Mouse (Mus musculus): Measurements from ENCODE around the gene Nrxn2. TPM values are rescaled to one million over a fixed set of nuclear protein-coding genes. Genes with fewer than 3 reads are reported as not detected.

Nrxn2 gene
- polyA plus RNA-seq, 1 experiment from 2014 or later: 0.52 TPM

GRCm38 (mm10) chr19:6418984-6419692, 607 bp downstream of the Nrxn2 start:
- H3K4me3 ChIP-seq: peak overlapping the region; percentile 49

GRCm38 (mm10) chr19:6419805-6420310, 1.3 kb downstream of the Nrxn2 start:
- no peak overlapping the region for H3K4me3 ChIP-seq
- no peaks in the 10 kb centered on the region for H3K36me3 ChIP-seq
- no peak overlapping the region for H3K9ac ChIP-seq
- no peak overlapping the region for H3K27ac ChIP-seq (ENCODE audit: poor library complexity, severe bottlenecking)
- H3K4me1 ChIP-seq (replicated peaks): peaks cover 35% of the 10 kb centered on the region
- no peak for ATAC-seq (ENCODE audit: insufficient number of reproducible peaks, low FRiP score)
- H3K9me3 ChIP-seq (replicated peaks): no peaks in the 10 kb centered on the region
- peaks cover 83% of the 10 kb centered on the region for H3K27me3 ChIP-seq (replicated peaks)
- H3K4me2 ChIP-seq: no peak overlapping the region
- 52% methylated on average over 9 of the region's 9 CpGs for WGBS

More at GRCm38 (mm10) chr19:6418984-6419692, 607 bp downstream of the Nrxn2 start:
- H3K36me3 ChIP-seq: no peaks in the 10 kb centered on the region
- no peak overlapping the region for H3K9ac ChIP-seq
- peaks cover 36% of the 10 kb centered on the region for H3K4me1 ChIP-seq (replicated peaks)
- H3K27ac ChIP-seq (ENCODE audit: poor library complexity, severe bottlenecking): no peak overlapping the region
- H3K4me2 ChIP-seq: peak overlapping the region; percentile 83
- WGBS: 13% methylated on average over 21 of the region's 23 CpGs
- no peaks in the 10 kb centered on the region for H3K9me3 ChIP-seq (replicated peaks)
- H3K27me3 ChIP-seq (replicated peaks): peaks cover 80% of the 10 kb centered on the region
- no peak for ATAC-seq (ENCODE audit: insufficient number of reproducible peaks, low FRiP score)

GRCm38 (mm10) chr19:6420481-6421210, 2.1 kb downstream of the Nrxn2 start:
- H3K9ac ChIP-seq: no peak overlapping the region
- H3K4me1 ChIP-seq (replicated peaks): peaks cover 27% of the 10 kb centered on the region
- no peak for ATAC-seq (ENCODE audit: insufficient number of reproducible peaks, low FRiP score)
- H3K27ac ChIP-seq (ENCODE audit: poor library complexity, severe bottlenecking): no peak overlapping the region
- no peak overlapping the region for H3K4me3 ChIP-seq
- peaks cover 91% of the 10 kb centered on the region for H3K27me3 ChIP-seq (replicated peaks)
- no peaks in the 10 kb centered on the region for H3K36me3 ChIP-seq
- 54% methylated on average over 19 of the region's 19 CpGs for WGBS
- H3K4me2 ChIP-seq: no peak overlapping the region
- H3K9me3 ChIP-seq (replicated peaks): no peaks in the 10 kb centered on the region

- Histone ChIP-seq H3K36me3 (no peaks in the 10 kb centered on the region), H3K4me1 (replicated peaks) (peaks cover 22% of the 10 kb centered on the region), H3K27ac (ENCODE audit: poor library complexity, severe bottlenecking) (no peak overlapping the region), H3K4me2 (no peak overlapping the region), H3K27me3 (replicated peaks) (peaks cover 96% of the 10 kb centered on the region), H3K9ac (no peak overlapping the region), H3K4me3 (no peak overlapping the region), H3K9me3 (replicated peaks) (no peaks in the 10 kb centered on the region)
- no peak for ATAC-seq (ENCODE audit: insufficient number of reproducible peaks, low FRiP score)
- 64% methylated on average over 9 of the region's 9 CpGs for WGBS
Observed at GRCm38 (mm10) chr19:6421211-6421590, 2.7 kb downstream of the Nrxn2 start.

GRCm38 (mm10) chr19:6422014-6422413, 3.5 kb downstream of the Nrxn2 start:
- 69% methylated on average over 7 of the region's 7 CpGs for WGBS
- Histone ChIP-seq H3K36me3 (no peaks in the 10 kb centered on the region), H3K4me1 (replicated peaks) (peaks cover 14% of the 10 kb centered on the region), H3K27me3 (replicated peaks) (peaks cover 97% of the 10 kb centered on the region), H3K4me2 (no peak overlapping the region), H3K9me3 (replicated peaks) (no peaks in the 10 kb centered on the region), H3K27ac (ENCODE audit: poor library complexity, severe bottlenecking) (no peak overlapping the region), H3K4me3 (no peak overlapping the region), H3K9ac (no peak overlapping the region)
- no peak for ATAC-seq (ENCODE audit: insufficient number of reproducible peaks, low FRiP score)

GRCm38 (mm10) chr19:6423241-6423640, 4.7 kb downstream of the Nrxn2 start:
- no peak overlapping the region for H3K27ac ChIP-seq (ENCODE audit: poor library complexity, severe bottlenecking)
- H3K9ac ChIP-seq: no peak overlapping the region
- H3K9me3 ChIP-seq (replicated peaks): no peaks in the 10 kb centered on the region
- ATAC-seq (ENCODE audit: insufficient number of reproducible peaks, low FRiP score): no peak
- H3K4me1 ChIP-seq (replicated peaks): peaks cover 15% of the 10 kb centered on the region
- H3K4me2 ChIP-seq: no peak overlapping the region
- no peak overlapping the region for H3K4me3 ChIP-seq
- no peaks in the 10 kb centered on the region for H3K36me3 ChIP-seq
- 76% methylated on average over 16 of the region's 16 CpGs for WGBS
- peaks cover 97% of the 10 kb centered on the region for H3K27me3 ChIP-seq (replicated peaks)

- no peak overlapping the region for H3K4me2 ChIP-seq
- WGBS: 60% methylated on average over 8 of the region's 8 CpGs
- H3K9ac ChIP-seq: no peak overlapping the region
- H3K4me3 ChIP-seq: no peak overlapping the region
- H3K27ac ChIP-seq (ENCODE audit: poor library complexity, severe bottlenecking): no peak overlapping the region
- H3K36me3 ChIP-seq: no peaks in the 10 kb centered on the region
- peaks cover 97% of the 10 kb centered on the region for H3K27me3 ChIP-seq (replicated peaks)
- no peaks in the 10 kb centered on the region for H3K9me3 ChIP-seq (replicated peaks)
- no peak for ATAC-seq (ENCODE audit: insufficient number of reproducible peaks, low FRiP score)
- H3K4me1 ChIP-seq (replicated peaks): peaks cover 17% of the 10 kb centered on the region
Observed at GRCm38 (mm10) chr19:6424137-6424881, 5.8 kb downstream of the Nrxn2 start.

- peaks cover 17% of the 10 kb centered on the region for H3K4me1 ChIP-seq (replicated peaks)
- H3K36me3 ChIP-seq: no peaks in the 10 kb centered on the region
- no peak overlapping the region for H3K4me2 ChIP-seq
- no peak overlapping the region for H3K4me3 ChIP-seq
- H3K27me3 ChIP-seq (replicated peaks): peaks cover 97% of the 10 kb centered on the region
- H3K9me3 ChIP-seq (replicated peaks): no peaks in the 10 kb centered on the region
- no peak overlapping the region for H3K9ac ChIP-seq
- ATAC-seq (ENCODE audit: insufficient number of reproducible peaks, low FRiP score): no peak
- 50% methylated on average over 5 of the region's 5 CpGs for WGBS
- no peak overlapping the region for H3K27ac ChIP-seq (ENCODE audit: poor library complexity, severe bottlenecking)
Observed at GRCm38 (mm10) chr19:6425595-6425994, 7.1 kb downstream of the Nrxn2 start.

GRCm38 (mm10) chr19:6426703-6427500, 8.4 kb downstream of the Nrxn2 start:
- ATAC-seq (ENCODE audit: insufficient number of reproducible peaks, low FRiP score): no peak
- H3K27me3 ChIP-seq (replicated peaks): peaks cover 95% of the 10 kb centered on the region
- no peak overlapping the region for H3K9ac ChIP-seq
- no peaks in the 10 kb centered on the region for H3K9me3 ChIP-seq (replicated peaks)
- no peak overlapping the region for H3K4me2 ChIP-seq
- H3K4me3 ChIP-seq: no peak overlapping the region
- peaks cover 17% of the 10 kb centered on the region for H3K4me1 ChIP-seq (replicated peaks)
- 24% methylated on average over 13 of the region's 13 CpGs for WGBS
- H3K36me3 ChIP-seq: no peaks in the 10 kb centered on the region
- H3K27ac ChIP-seq (ENCODE audit: poor library complexity, severe bottlenecking): no peak overlapping the region

GRCm38 (mm10) chr19:6427653-6428434, 9.3 kb downstream of the Nrxn2 start:
- Histone ChIP-seq H3K4me3 (peak overlapping the region; percentile 26), H3K4me2 (peak overlapping the region; percentile 54), H3K9me3 (replicated peaks) (no peaks in the 10 kb centered on the region), H3K4me1 (replicated peaks) (peaks cover 17% of the 10 kb centered on the region), H3K27me3 (replicated peaks) (peaks cover 97% of the 10 kb centered on the region), H3K36me3 (no peaks in the 10 kb centered on the region), H3K9ac (no peak overlapping the region), H3K27ac (ENCODE audit: poor library complexity, severe bottlenecking) (no peak overlapping the region)
- no peak for ATAC-seq (ENCODE audit: insufficient number of reproducible peaks, low FRiP score)
- 2% methylated on average over 91 of the region's 94 CpGs for WGBS

Data from heart, embryonic 12.5 days (tissue).